Mouse (Mus musculus) kidney, embryonic 15.5 days (tissue): ENCODE results near the gene Cables2. TPM values are rescaled to one million over a fixed set of nuclear protein-coding genes. Genes with fewer than 3 reads are reported as not detected.
A peak's percentile ranks its signal among the peaks of the same experiment; 100 is the strongest.

Experiments
- ATAC-seq: fragments of 200-750 bp; cut with Nextera tagmentation; replicated peaks from 2 replicates; pipeline ENCODE4 v1.8.0; 2017; ENCODE audit warnings: moderate TSS enrichment; ENCODE audit not compliant: low FRiP score
- H3K27ac ChIP-seq: fragments of 300-500 bp; sonication (generic); 2 replicates; pipeline ENCODE4 v1.5.1; 2015; ENCODE audit warnings: mild to moderate bottlenecking, inconsistent platforms
- H3K27me3 ChIP-seq: fragments of 300-500 bp; sonication (generic); 2 replicates; pipeline ENCODE4 v1.6.1; 2015; ENCODE audit warnings: inconsistent platforms
- H3K36me3 ChIP-seq: fragments of 300-500 bp; sonication (generic); 2 replicates; pipeline ENCODE4 v1.6.1; 2015; ENCODE audit warnings: inconsistent platforms
- H3K4me1 ChIP-seq: fragments of 300-500 bp; sonication (generic); 2 replicates; pipeline ENCODE4 v1.6.1; 2015; ENCODE audit warnings: inconsistent platforms
- H3K4me2 ChIP-seq: fragments of 300-500 bp; sonication (generic); 2 replicates; pipeline ENCODE4 v1.6.1; 2015; ENCODE audit warnings: moderate library complexity, mild to moderate bottlenecking, inconsistent platforms
- H3K4me3 ChIP-seq: fragments of 300-500 bp; sonication (generic); replicated peaks from 2 replicates; pipeline ENCODE4 v1.5.1; 2015; ENCODE audit warnings: mild to moderate bottlenecking, inconsistent platforms
- H3K9ac ChIP-seq: fragments of 300-500 bp; sonication (generic); 2 replicates; pipeline ENCODE4 v1.6.1; 2015; ENCODE audit warnings: mild to moderate bottlenecking, inconsistent platforms
- H3K9me3 ChIP-seq: fragments of 300-500 bp; sonication (generic); replicated peaks from 2 replicates; pipeline ENCODE4 v1.6.1; 2016; ENCODE audit warnings: inconsistent platforms
- WGBS: fragments of 180-500 bp; shearing (Covaris S2); methylation state at CpG from one replicate; pipeline ENCODE4 v1.1.7; 2015; ENCODE audit warnings: mixed read lengths; 5-methylcytosine and 5-hydroxymethylcytosine counted together
- polyA plus RNA-seq: library from polyadenylated mRNA; unstranded; fragments of >200 nt; fragmentation: Nextera tagmentation; extraction: Ambion mirVana; gene quantifications from 2 replicates; pipeline ENCODE4 v1.2.1, GENCODE M21; 2015

Gene Cables2
- polyA plus RNA-seq, 1 experiment from 2014 or later: 12.3 TPM

- Histone ChIP-seq H3K4me3 (no peak overlapping the region), H3K27me3 (peaks cover 5% of the 10 kb centered on the region), H3K9ac (no peak overlapping the region), H3K36me3 (no peaks in the 10 kb centered on the region), H3K4me2 (no peak overlapping the region), H3K27ac (no peak overlapping the region; the same call in 1 of the 2 replicates), H3K4me1 (peaks cover 35% of the 10 kb centered on the region), H3K9me3 (no peaks in the 10 kb centered on the region)
- no peak for ATAC-seq
- WGBS: 67% methylated on average over 8 of the region's 8 CpGs
Observed at GRCm38 (mm10) chr2:180276851-180277259, 3.6 kb upstream of the Cables2 start.

- peaks cover 5% of the 10 kb centered on the region for H3K27me3 ChIP-seq
- H3K4me2 ChIP-seq: peak overlapping the region; percentile 13; the same call in 1 of the 2 replicates
- no peak overlapping the region for H3K27ac ChIP-seq
- no peaks in the 10 kb centered on the region for H3K9me3 ChIP-seq
- no peak overlapping the region for H3K4me3 ChIP-seq
- H3K36me3 ChIP-seq: no peaks in the 10 kb centered on the region
- H3K4me1 ChIP-seq: peaks cover 40% of the 10 kb centered on the region
- H3K9ac ChIP-seq: no peak overlapping the region
- no peak for ATAC-seq
- 46% methylated on average over 4 of the region's 4 CpGs for WGBS
Observed at GRCm38 (mm10) chr2:180276385-180276784, 3.1 kb upstream of the Cables2 start.

GRCm38 (mm10) chr2:180275836-180276235, 2.5 kb upstream of the Cables2 start:
- H3K4me1 ChIP-seq: peaks cover 43% of the 10 kb centered on the region
- peaks cover 2% of the 10 kb centered on the region; the same call in 1 of the 2 replicates for H3K36me3 ChIP-seq
- H3K27ac ChIP-seq: no peak overlapping the region
- WGBS: 2% methylated on average over 8 of the region's 8 CpGs
- H3K9ac ChIP-seq: no peak overlapping the region
- ATAC-seq: peak; percentile 55
- H3K4me3 ChIP-seq: no peak overlapping the region
- no peaks in the 10 kb centered on the region for H3K9me3 ChIP-seq
- H3K4me2 ChIP-seq: peak overlapping the region; percentile 13; the same call in 1 of the 2 replicates
- H3K27me3 ChIP-seq: peaks cover 5% of the 10 kb centered on the region

- Histone ChIP-seq H3K4me1 (peaks cover 46% of the 10 kb centered on the region), H3K27ac (no peak overlapping the region), H3K27me3 (peaks cover 5% of the 10 kb centered on the region), H3K9me3 (no peaks in the 10 kb centered on the region), H3K9ac (no peak overlapping the region), H3K36me3 (peaks cover 15% of the 10 kb centered on the region), H3K4me2 (no peak overlapping the region), H3K4me3 (no peak overlapping the region)
- ATAC-seq: no peak
- 79% methylated on average over 2 of the region's 2 CpGs for WGBS
Observed at GRCm38 (mm10) chr2:180274523-180274922, 1.2 kb upstream of the Cables2 start.

- H3K4me3 ChIP-seq: peak overlapping the region; percentile 66
- peak; percentile 27 for ATAC-seq
- H3K4me2 ChIP-seq: peak overlapping the region; percentile 76
- peaks cover 5% of the 10 kb centered on the region; the same call in 1 of the 2 replicates for H3K27me3 ChIP-seq
- peak overlapping the region; percentile 59 for H3K27ac ChIP-seq
- peaks cover 22% of the 10 kb centered on the region for H3K36me3 ChIP-seq
- WGBS: under 1% methylated on average over 33 of the region's 37 CpGs
- H3K4me1 ChIP-seq: peaks cover 46% of the 10 kb centered on the region
- peak overlapping the region; percentile 85 for H3K9ac ChIP-seq
- no peaks in the 10 kb centered on the region for H3K9me3 ChIP-seq
Observed at GRCm38 (mm10) chr2:180272884-180273321, 393 bp downstream of the Cables2 start.

- peak overlapping the region; percentile 76 for H3K4me2 ChIP-seq
- peaks cover 5% of the 10 kb centered on the region; the same call in 1 of the 2 replicates for H3K27me3 ChIP-seq
- H3K27ac ChIP-seq: no peak overlapping the region
- peaks cover 42% of the 10 kb centered on the region for H3K4me1 ChIP-seq
- H3K36me3 ChIP-seq: peaks cover 30% of the 10 kb centered on the region
- WGBS: 65% methylated on average over 5 of the region's 5 CpGs
- no peak for ATAC-seq
- 0 out of 2 replicates have a peak overlapping the region, but pooled peaks have one; percentile 85 for H3K9ac ChIP-seq
- no peaks in the 10 kb centered on the region for H3K9me3 ChIP-seq
- peak overlapping the region; percentile 66 for H3K4me3 ChIP-seq
Observed at GRCm38 (mm10) chr2:180271804-180272395, 1.4 kb downstream of the Cables2 start.

GRCm38 (mm10) chr2:180270537-180271255, 2.6 kb downstream of the Cables2 start:
- WGBS: 42% methylated on average over 7 of the region's 7 CpGs
- Histone ChIP-seq H3K36me3 (peaks cover 38% of the 10 kb centered on the region), H3K4me3 (no peak overlapping the region), H3K9me3 (no peaks in the 10 kb centered on the region), H3K4me1 (peaks cover 32% of the 10 kb centered on the region), H3K4me2 (no peak overlapping the region), H3K27ac (no peak overlapping the region), H3K27me3 (peaks cover 5% of the 10 kb centered on the region; the same call in 1 of the 2 replicates), H3K9ac (0 out of 2 replicates have a peak overlapping the region, but pooled peaks have one; percentile 12)
- no peak for ATAC-seq

GRCm38 (mm10) chr2:180269329-180269728, 4.0 kb downstream of the Cables2 start:
- Histone ChIP-seq H3K4me1 (peaks cover 28% of the 10 kb centered on the region), H3K36me3 (peaks cover 44% of the 10 kb centered on the region), H3K4me2 (no peak overlapping the region), H3K4me3 (no peak overlapping the region), H3K27me3 (0 out of 2 replicates have a peak, but pooled peaks cover under 1% of the 10 kb centered on the region), H3K9me3 (no peaks in the 10 kb centered on the region), H3K27ac (no peak overlapping the region), H3K9ac (no peak overlapping the region)
- WGBS: 93% methylated on average over 10 of the region's 10 CpGs
- ATAC-seq: no peak

- no peak for ATAC-seq
- WGBS: 74% methylated on average over 2 of the region's 2 CpGs
- Histone ChIP-seq H3K36me3 (peaks cover 57% of the 10 kb centered on the region), H3K4me2 (no peak overlapping the region), H3K4me1 (peaks cover 23% of the 10 kb centered on the region), H3K9me3 (no peaks in the 10 kb centered on the region), H3K27ac (no peak overlapping the region), H3K4me3 (no peak overlapping the region), H3K9ac (no peak overlapping the region), H3K27me3 (no peaks in the 10 kb centered on the region)
Observed at GRCm38 (mm10) chr2:180267955-180268354, 5.3 kb downstream of the Cables2 start.

GRCm38 (mm10) chr2:180262891-180263290, 10.4 kb downstream of the Cables2 start:
- peaks cover 85% of the 10 kb centered on the region for H3K36me3 ChIP-seq
- no peak for ATAC-seq
- H3K27ac ChIP-seq: peak overlapping the region; percentile 71
- 83% methylated on average over 10 of the region's 10 CpGs for WGBS
- H3K4me2 ChIP-seq: no peak overlapping the region
- H3K4me3 ChIP-seq: no peak overlapping the region
- H3K4me1 ChIP-seq: peaks cover 8% of the 10 kb centered on the region
- no peak overlapping the region for H3K9ac ChIP-seq
- H3K27me3 ChIP-seq: no peaks in the 10 kb centered on the region
- H3K9me3 ChIP-seq: no peaks in the 10 kb centered on the region

- ATAC-seq: no peak
- no peaks in the 10 kb centered on the region for H3K27me3 ChIP-seq
- H3K4me2 ChIP-seq: no peak overlapping the region
- peaks cover 9% of the 10 kb centered on the region for H3K4me1 ChIP-seq
- H3K36me3 ChIP-seq: peaks cover 83% of the 10 kb centered on the region
- H3K4me3 ChIP-seq: no peak overlapping the region
- H3K9ac ChIP-seq: no peak overlapping the region
- H3K9me3 ChIP-seq: no peaks in the 10 kb centered on the region
- 74% methylated on average over 3 of the region's 3 CpGs for WGBS
- peak overlapping the region; percentile 71; the same call in 1 of the 2 replicates for H3K27ac ChIP-seq
Observed at GRCm38 (mm10) chr2:180262441-180262840, 10.9 kb downstream of the Cables2 start.

- H3K36me3 ChIP-seq: peaks cover 78% of the 10 kb centered on the region
- ATAC-seq: no peak
- WGBS: 88% methylated on average over 7 of the region's 7 CpGs
Observed at GRCm38 (mm10) chr2:180261901-180262300, 11.4 kb downstream of the Cables2 start.

More at GRCm38 (mm10) chr2:180261901-180262300, 11.4 kb downstream of the Cables2 start:
- H3K9ac ChIP-seq: no peak overlapping the region
- peaks cover 9% of the 10 kb centered on the region for H3K4me1 ChIP-seq
- no peaks in the 10 kb centered on the region for H3K27me3 ChIP-seq
- no peaks in the 10 kb centered on the region for H3K9me3 ChIP-seq
- no peak overlapping the region for H3K4me2 ChIP-seq
- H3K4me3 ChIP-seq: no peak overlapping the region
- peak overlapping the region; percentile 57 for H3K27ac ChIP-seq
